Mouse (Mus musculus) G1E (cell line): ENCODE results near the gene Neb.

Source experiments
- CTCF ChIP-seq: IDR thresholded peaks from 2 replicates; pipeline ENCODE4 v1.5.1; 2012; ENCODE audit warnings: low read depth, low read length, inconsistent platforms, mixed read lengths
- GATA1 ChIP-seq: IDR thresholded peaks from 2 replicates; pipeline ENCODE4 v1.6.1; 2012; ENCODE audit warnings: borderline replicate concordance, low read length, inconsistent platforms, mixed read lengths
- POLR2AphosphoS5 ChIP-seq: IDR thresholded peaks from 2 replicates; pipeline ENCODE4 v1.6.1; 2012; ENCODE audit warnings: low read depth, low read length, inconsistent platforms; ENCODE audit not compliant: insufficient replicate concordance
- TAL1 ChIP-seq: conservative IDR thresholded peaks from 2 replicates; pipeline ENCODE4 v1.6.1; 2012; ENCODE audit warnings: low read depth, low read length, inconsistent platforms, mixed read lengths

DNA sequence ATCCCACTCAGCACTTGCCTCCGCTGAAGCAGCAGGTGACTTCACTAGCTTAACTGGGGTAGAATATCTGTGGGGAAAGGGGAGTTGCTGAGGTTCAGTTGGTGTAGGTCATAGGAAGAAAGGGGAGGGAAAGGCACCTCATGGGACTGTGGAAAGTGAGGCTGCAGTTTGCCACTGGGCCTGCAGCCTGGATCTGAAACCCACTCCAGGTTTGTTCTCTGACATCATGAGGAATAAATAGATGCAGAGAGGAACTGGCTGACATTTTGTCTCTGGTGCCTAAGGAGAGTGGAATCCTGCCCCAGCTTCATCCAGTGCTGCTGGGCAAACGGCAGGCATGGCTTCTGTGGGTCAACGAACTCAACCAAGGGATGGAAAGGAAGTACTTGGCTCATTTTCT, 46.5 kb downstream of the Neb start:
- TF ChIP-seq CTCF, result no peak
- no peak for TF ChIP-seq GATA1
- no peak for TF ChIP-seq TAL1
- no peak for TF ChIP-seq POLR2AphosphoS5
